Mouse (Mus musculus) E14TG2a.4 (cell line): ENCODE results near the gene Gp9.

Source experiments
- CTCF ChIP-seq: conservative IDR thresholded peaks from 2 replicates; pipeline ENCODE4 v1.5.1; 2014; ENCODE audit warnings: low read length
- POU5F1 ChIP-seq: IDR thresholded peaks from 2 replicates; pipeline ENCODE4 v1.6.1; 2014; ENCODE audit warnings: low read length, borderline replicate concordance

GRCm38 (mm10) chr6:87810311-87810710 is 32.4 kb downstream of the Gp9 start:
- TF ChIP-seq CTCF (no peak), POU5F1 (no peak)
